6 mouse cellular contexts compared by ENCODE assay signal in genomic region chr4:95347436-95347835, GRCm38 (mm10).
"Had no signal": no experiment of that assay in that cellular context is flagged by ENCODE, and none has a peak within 500 bp of the region (broad histone marks: within the 10 kb centered on the region; RNA-seq: fewer than 3 reads in every experiment).

No protein-coding gene starts in this region.

- H3K4me1 ChIP-seq: neural tube, embryonic 12.5 days had no signal

- H3K27me3 ChIP-seq: midbrain, embryonic 12.5 days; neural tube, embryonic 12.5 days had no signal

- H3K9ac ChIP-seq: liver, embryonic 14.5 days; midbrain, embryonic 12.5 days; neural tube, embryonic 12.5 days had no signal

- H3K36me3 ChIP-seq: midbrain, embryonic 12.5 days; neural tube, embryonic 12.5 days had no signal

- H3K4me2 ChIP-seq: midbrain, embryonic 12.5 days; neural tube, embryonic 12.5 days had no signal

- DNase-seq: right cerebral cortex, postnatal 14 days; thymus, postnatal 4 days had no signal

- H3K4me3 ChIP-seq: midbrain, embryonic 12.5 days; myocyte; neural tube, embryonic 12.5 days had no signal

- H3K27ac ChIP-seq: liver, embryonic 14.5 days; midbrain, embryonic 12.5 days; neural tube, embryonic 12.5 days had no signal

- H3K9me3 ChIP-seq: midbrain, embryonic 12.5 days; neural tube, embryonic 12.5 days had no signal
